Mouse (Mus musculus) embryo, embryonic 10 days (tissue): ENCODE measurements around the gene Ggt1.
A peak's percentile ranks its signal among the peaks of the same experiment; 100 is the strongest.

Experiments
- DNase-seq: peaks from one replicate; pipeline ENCODE4 v3.0.0-alpha.2; 2015; ENCODE audit warnings: low spot score

The Ggt1 gene

DNA sequence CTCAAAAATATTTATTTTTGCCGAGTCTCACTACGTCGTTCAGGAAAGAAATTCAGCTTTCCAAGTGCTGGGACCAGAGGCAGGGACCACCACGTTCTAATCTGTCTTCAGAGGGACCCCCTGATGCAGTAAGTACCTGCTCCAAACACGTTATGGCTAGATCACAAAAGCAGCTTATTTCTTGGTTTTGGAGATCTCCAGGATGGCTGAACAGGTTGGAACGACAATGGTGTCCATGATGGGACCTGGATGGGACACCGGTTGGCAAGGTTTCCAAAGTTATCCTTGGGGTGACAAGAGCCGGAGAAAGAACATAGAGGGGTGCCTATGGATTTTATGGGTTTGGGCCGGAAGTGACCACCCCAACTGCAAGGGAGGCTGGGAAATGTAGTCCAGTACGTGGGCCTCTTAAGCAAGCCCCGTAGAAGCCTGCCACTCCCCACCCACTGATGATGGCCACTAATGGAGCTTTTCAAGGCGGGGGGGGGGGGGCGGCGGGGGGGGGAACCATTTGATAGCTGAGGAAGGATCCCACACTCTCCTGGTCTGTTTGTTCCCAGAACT lies 72.3 kb downstream of the Ggt1 start:
- DNase-seq = no peak

GRCm38 (mm10) chr10:75634610-75635009 lies 73.2 kb downstream of the Ggt1 start:
- no peak for DNase-seq

DNA sequence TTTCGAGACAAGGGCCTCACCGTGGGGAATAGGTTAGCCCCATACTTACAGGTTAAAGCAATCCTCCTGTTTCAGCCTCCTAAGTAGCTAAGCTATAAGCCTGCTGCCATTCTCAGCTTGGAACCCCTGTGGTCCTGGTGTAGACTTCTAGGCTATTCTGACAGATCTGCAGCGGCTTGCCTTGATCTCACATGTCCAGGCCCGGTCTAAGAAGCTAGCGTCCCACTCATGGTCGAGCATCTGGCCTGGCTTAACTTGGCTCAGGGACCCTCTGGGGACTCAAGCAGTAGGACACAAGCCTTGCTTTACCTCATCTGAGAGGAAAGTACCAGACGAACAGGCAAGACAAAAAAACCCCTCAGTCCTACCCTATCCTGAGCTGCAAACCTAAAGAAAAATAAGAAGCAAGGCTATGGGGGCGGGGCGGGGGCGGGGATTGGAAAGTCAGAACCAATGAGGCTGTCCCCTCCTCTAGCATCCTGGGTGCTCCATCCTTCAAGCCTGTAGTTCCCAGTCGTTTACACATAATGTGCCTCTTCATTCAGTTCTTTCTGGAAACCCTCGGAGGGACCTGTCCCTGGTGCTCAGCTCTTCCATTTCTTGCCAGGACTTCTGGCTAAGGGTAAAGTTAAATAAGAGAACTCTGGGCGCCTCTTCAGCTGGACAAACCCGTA lies 73.8 kb downstream of the Ggt1 start:
- no peak for DNase-seq

DNA sequence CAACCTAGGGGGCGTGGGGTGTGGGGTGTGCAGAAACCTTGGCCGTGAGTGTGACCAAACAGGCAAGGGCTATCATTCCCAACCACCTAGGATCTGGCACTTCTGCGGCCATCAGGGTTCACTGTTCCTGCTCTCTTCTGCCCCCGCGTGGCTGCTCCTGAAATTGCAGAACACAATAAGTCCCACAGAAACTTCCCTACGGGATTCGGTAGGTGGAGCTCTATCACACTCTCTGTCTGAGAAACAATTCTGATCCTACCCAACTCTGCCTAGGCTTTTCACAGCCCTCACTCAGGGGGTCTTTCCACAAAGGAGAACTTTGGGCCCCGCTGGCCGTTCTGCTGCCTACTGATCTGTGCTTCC lies 74.3 kb downstream of the Ggt1 start:
- peak; percentile 91 for DNase-seq
